25 mouse cellular contexts compared by ENCODE assay signal in genomic region chr10:52302271-52302670, GRCm38 (mm10). TPM values are rescaled to one million over a fixed set of nuclear protein-coding genes. Genes with fewer than 3 reads are reported as not detected.
"Had no signal": no experiment of that assay in that cellular context is flagged by ENCODE, and none has a peak within 500 bp of the region (broad histone marks: within the 10 kb centered on the region; RNA-seq: fewer than 3 reads in every experiment).

No protein-coding gene starts in this region.

- DNase-seq: cerebellum, adult 9-10 months; cerebellum, adult 9-11 months; cerebellum, postnatal 10 days; cerebellum, postnatal 14 days; cerebellum, postnatal 25 days; cerebellum, postnatal 36 days; embryo, embryonic 11 days; forebrain, postnatal 0 days; gastrocnemius, adult 2 months; gastrocnemius, postnatal 10 days; gastrocnemius, postnatal 14 days; gastrocnemius, postnatal 25 days; gastrocnemius, postnatal 36 days; heart, adult 18-20 months; heart, adult 2 months had no signal

- ATAC-seq: forebrain, embryonic 13.5 days; forebrain, embryonic 14.5 days; forebrain, embryonic 15.5 days; forebrain, embryonic 16.5 days; forebrain, postnatal 0 days had no signal

RNA-seq across cellular contexts. Expression of gene Gm26741, which starts 56.3 kb away (rescaled TPM):
- total RNA-seq: common myeloid progenitor, adult 5-6 weeks; forebrain, postnatal 0 days; gastrocnemius, adult 18-20 months; gastrocnemius, adult 2 months; gastrocnemius, adult 8-10 months; gastrocnemius, postnatal 10 days; gastrocnemius, postnatal 14 days; gastrocnemius, postnatal 25 days; gastrocnemius, postnatal 36 days; gastrocnemius, postnatal 4 days; granulocyte monocyte progenitor cell, adult 5-6 weeks; heart, adult 18-20 months; heart, adult 2 months; heart, adult 8-10 months had no signal
